Mouse (Mus musculus): Measurements from ENCODE around the gene Defb21.

DNA sequence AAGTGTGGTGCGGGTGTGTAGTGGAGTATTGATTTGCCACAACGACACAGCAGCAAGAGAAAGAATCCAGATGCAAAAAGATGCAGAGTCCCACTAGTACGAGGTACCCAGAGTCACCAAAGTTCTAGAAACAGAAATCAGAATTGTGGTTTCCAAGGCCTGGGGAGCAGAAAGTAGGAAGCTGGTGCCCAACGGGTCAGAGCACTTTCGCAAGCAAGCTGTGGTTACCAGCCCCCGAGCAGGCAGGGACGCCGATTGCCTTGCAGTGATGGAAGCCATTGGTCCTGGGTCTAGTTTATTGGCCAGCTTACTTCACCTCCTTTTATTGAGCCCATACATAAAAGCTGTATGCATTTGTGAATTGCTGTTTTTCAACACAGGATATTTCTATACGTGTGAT is 30.6 kb upstream of the Defb21 start:
- TF ChIP-seq CTCF (IDR thresholded peaks at IDR 0.05) (no peak), EP300 (IDR thresholded peaks at IDR 0.05) (no peak)

All from lung, postnatal 0 days (tissue).